Mouse (Mus musculus) heart, adult 2 months (tissue): ENCODE results near the gene Macrod2. TPM values are rescaled to one million over a fixed set of nuclear protein-coding genes. Genes with fewer than 3 reads are reported as not detected.
A peak's percentile ranks its signal among the peaks of the same experiment; 100 is the strongest.

ENCODE experiments used
- DNase-seq, 2 experiments: peaks; one replicate each; pipeline ENCODE4 v3.0.0; 2021
- H3K27ac ChIP-seq: fragments of 200-600 bp; 2 replicates; pipeline ENCODE4 v1.8.1; 2022
- H3K27me3 ChIP-seq: fragments of 200-500 bp; 2 replicates; pipeline ENCODE4 v1.6.1; 2012; ENCODE audit warnings: mild to moderate bottlenecking, low read length, inconsistent platforms, mixed read lengths; ENCODE audit not compliant: control insufficient read depth, insufficient read depth
- H3K36me3 ChIP-seq: fragments of 200-500 bp; 2 replicates; pipeline ENCODE4 v1.6.1; 2012; ENCODE audit warnings: low read length, inconsistent platforms; ENCODE audit not compliant: control insufficient read depth, insufficient read depth
- H3K4me1 ChIP-seq: fragments of 200-500 bp; 2 replicates; pipeline ENCODE4 v1.6.1; 2011; ENCODE audit warnings: low read length; ENCODE audit not compliant: control insufficient read depth, insufficient read depth
- H3K4me3 ChIP-seq: fragments of 200-600 bp; 2 replicates; pipeline ENCODE4 v1.8.1; 2022
- H3K79me2 ChIP-seq: fragments of 200-500 bp; replicated peaks from 2 replicates; pipeline ENCODE4 v1.6.1; 2012; ENCODE audit warnings: mild to moderate bottlenecking, inconsistent platforms, low read length, moderate library complexity, mixed read lengths; ENCODE audit not compliant: control insufficient read depth, insufficient read depth
- H3K9ac ChIP-seq: fragments of 200-500 bp; 2 replicates; pipeline ENCODE4 v1.6.1; 2012; ENCODE audit warnings: low read depth, mild to moderate bottlenecking, control low read depth, inconsistent platforms, low read length, mixed read lengths
- CTCF ChIP-seq: fragments of 200-600 bp; IDR thresholded peaks from 2 replicates; pipeline ENCODE4 v1.8.1; 2022; ENCODE audit warnings: antibody characterized with exemption, mild to moderate bottlenecking, moderate library complexity
- EP300 ChIP-seq: fragments of 200-500 bp; IDR thresholded peaks from 2 replicates; pipeline ENCODE4 v1.6.1; 2011; ENCODE audit warnings: low read depth, low read length, control low read depth; ENCODE audit not compliant: insufficient read depth
- POLR2A ChIP-seq: fragments of 200-500 bp; IDR thresholded peaks from 2 replicates; pipeline ENCODE4 v1.6.1; 2011; ENCODE audit warnings: mild to moderate bottlenecking, low read depth, low read length, control low read depth; ENCODE audit not compliant: insufficient read depth
- whole genome bisulfite sequencing: fragments of 180-500 bp; shearing (Covaris S2); methylation state at CpG from one replicate; pipeline ENCODE4 v1.1.7; 2018; 5-methylcytosine and 5-hydroxymethylcytosine counted together
- intact Hi-C: fragments of 180-260 bp; cut with DNase I; formaldehyde crosslinking; loops from one replicate; pipeline ENCODE4 v1.15.1; 2025
- polyA plus RNA-seq: library from polyadenylated mRNA; depleted of rRNA; stranded (reverse); fragments of >200 nt; gene quantifications from 2 replicates; pipeline ENCODE4 v1.2.3, GENCODE M21; 2012
- total RNA-seq, 2 experiments: library from RNA; stranded (reverse); gene quantifications; 2 replicates each; pipeline ENCODE4 v1.2.3; 2021

The Macrod2 gene
- total and polyA plus RNA-seq, 3 experiments = 2.3 to 9.7 (median 8.5) TPM

- no peak for DNase-seq
- Histone ChIP-seq H3K4me1 (no peaks in the 10 kb centered on the region), H3K36me3 (no peaks in the 10 kb centered on the region), H3K79me2 (no peaks in the 10 kb centered on the region), H3K9ac (no peak overlapping the region), H3K27ac (no peak overlapping the region), H3K4me3 (no peak overlapping the region), H3K27me3 (no peaks in the 10 kb centered on the region)
- 86% methylated on average over 2 of the region's 2 CpGs for WGBS
- intact Hi-C loops = no loop called here
- TF ChIP-seq POLR2A (no peak), CTCF (no peak)
Observed at GRCm38 (mm10) chr2:141274262-141274661, 879.2 kb downstream of the Macrod2 start.

GRCm38 (mm10) chr2:141279130-141279698 lies 884.1 kb downstream of the Macrod2 start:
- H3K27me3 ChIP-seq = no peaks in the 10 kb centered on the region
- peak in 1 of 2 experiments; percentile 8 for DNase-seq
- TF ChIP-seq POLR2A (no peak), EP300 (no peak), CTCF (no peak)
- no peak overlapping the region for H3K9ac ChIP-seq
- WGBS = 32% methylated on average over 5 of the region's 5 CpGs
- no peak overlapping the region for H3K27ac ChIP-seq
- H3K79me2 ChIP-seq = no peaks in the 10 kb centered on the region
- H3K36me3 ChIP-seq = no peaks in the 10 kb centered on the region
- no peak overlapping the region for H3K4me3 ChIP-seq
- intact Hi-C loops = no loop called here
- H3K4me1 ChIP-seq = no peaks in the 10 kb centered on the region

DNA sequence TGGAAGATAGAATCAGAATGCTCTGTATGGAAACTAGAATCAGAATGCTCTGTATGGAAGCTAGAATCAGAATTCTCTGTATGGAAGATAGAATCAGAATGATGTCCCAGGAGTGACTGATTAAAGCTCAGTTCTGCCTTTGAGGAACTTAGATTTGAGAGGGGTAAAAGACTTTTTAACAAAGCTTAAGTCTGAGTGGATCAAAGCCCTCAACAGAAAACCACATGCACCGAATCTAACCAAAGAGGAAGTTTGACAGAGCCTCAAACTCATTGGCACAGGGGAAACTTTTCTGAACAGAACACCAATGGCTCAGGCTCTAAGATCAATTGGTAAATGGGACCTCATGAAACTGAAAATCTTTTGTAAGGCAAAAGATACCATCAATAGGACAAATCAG lies 885.7 kb downstream of the Macrod2 start:
- Histone ChIP-seq H3K27me3 (no peaks in the 10 kb centered on the region), H3K4me1 (no peaks in the 10 kb centered on the region), H3K9ac (no peak overlapping the region), H3K36me3 (no peaks in the 10 kb centered on the region), H3K27ac (no peak overlapping the region), H3K4me3 (no peak overlapping the region), H3K79me2 (no peaks in the 10 kb centered on the region)
- DNase-seq = no peak
- intact Hi-C loops = no loop called here
- WGBS = 95% methylated on average over 1 of the region's 1 CpGs
- TF ChIP-seq EP300 = no peak
- TF ChIP-seq POLR2A = no peak
- no peak for TF ChIP-seq CTCF

DNA sequence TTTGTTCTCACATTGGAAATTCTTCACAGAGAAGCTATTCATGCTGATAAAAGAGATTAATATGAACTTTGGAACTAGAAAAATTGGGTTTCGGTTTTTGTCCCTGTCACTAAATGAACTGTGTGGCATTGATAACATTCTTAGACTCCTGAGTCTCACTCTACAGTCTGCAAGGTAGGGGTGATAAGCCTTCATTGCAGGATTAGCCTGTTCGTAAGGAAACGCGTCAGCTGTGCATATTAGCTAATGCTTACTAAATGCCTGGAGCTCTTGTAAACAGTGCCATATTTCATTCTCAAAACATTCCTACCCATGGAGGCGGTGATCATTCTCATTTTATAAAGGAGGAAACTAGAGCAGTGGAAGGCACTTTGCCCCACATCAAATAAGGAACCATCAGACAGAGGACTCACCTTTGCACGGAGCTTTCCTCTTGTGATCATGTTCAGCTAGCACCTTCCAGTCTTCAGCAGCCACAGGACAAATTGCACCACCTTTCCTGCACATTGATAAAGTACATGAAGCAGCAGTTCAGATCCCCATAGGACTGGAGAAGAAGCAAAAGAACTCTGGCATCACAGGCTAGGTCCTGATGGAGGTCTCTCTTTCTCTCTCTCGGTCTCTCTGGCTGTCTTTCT lies 891.1 kb downstream of the Macrod2 start:
- Histone ChIP-seq H3K4me3 (no peak overlapping the region), H3K27me3 (no peaks in the 10 kb centered on the region), H3K9ac (no peak overlapping the region), H3K36me3 (peaks cover 4% of the 10 kb centered on the region; the same call in 1 of the 2 replicates), H3K79me2 (no peaks in the 10 kb centered on the region), H3K4me1 (peaks cover 1% of the 10 kb centered on the region), H3K27ac (no peak overlapping the region)
- intact Hi-C loops = no loop called here
- no peak for TF ChIP-seq POLR2A
- no peak for TF ChIP-seq EP300
- TF ChIP-seq CTCF = no peak
- no peak for DNase-seq
- WGBS = 79% methylated on average over 7 of the region's 7 CpGs

DNA sequence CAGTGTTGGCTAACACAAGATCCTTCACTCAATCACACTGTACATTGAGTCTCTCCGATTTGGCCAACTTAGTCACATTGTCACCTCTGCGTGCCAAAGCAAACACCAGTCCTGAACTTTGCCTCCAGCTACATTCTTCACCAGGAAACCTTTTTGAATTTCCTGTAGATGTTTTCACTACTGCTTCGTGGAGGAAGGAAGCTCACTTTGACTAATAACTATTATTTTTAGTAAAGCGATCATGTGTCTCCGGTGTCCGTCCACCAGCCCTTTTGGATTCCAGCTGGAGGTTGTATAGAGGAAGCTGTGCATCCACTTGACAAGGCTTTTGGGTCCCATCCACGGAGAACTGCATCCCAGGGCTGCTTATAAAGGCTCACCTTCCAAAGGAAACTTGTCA lies 893.4 kb downstream of the Macrod2 start:
- peaks cover 4% of the 10 kb centered on the region; the same call in 1 of the 2 replicates for H3K36me3 ChIP-seq
- H3K79me2 ChIP-seq = no peaks in the 10 kb centered on the region
- peak; percentile 20 to 39 for DNase-seq
- TF ChIP-seq CTCF (no peak), EP300 (no peak), POLR2A (no peak)
- 32% methylated on average over 7 of the region's 7 CpGs for WGBS
- no peaks in the 10 kb centered on the region for H3K27me3 ChIP-seq
- H3K4me1 ChIP-seq = peaks cover 1% of the 10 kb centered on the region
- intact Hi-C loops = no loop called here
- no peak overlapping the region for H3K4me3 ChIP-seq
- peak overlapping the region; percentile 1; the same call in 1 of the 2 replicates for H3K27ac ChIP-seq
- no peak overlapping the region for H3K9ac ChIP-seq

DNA sequence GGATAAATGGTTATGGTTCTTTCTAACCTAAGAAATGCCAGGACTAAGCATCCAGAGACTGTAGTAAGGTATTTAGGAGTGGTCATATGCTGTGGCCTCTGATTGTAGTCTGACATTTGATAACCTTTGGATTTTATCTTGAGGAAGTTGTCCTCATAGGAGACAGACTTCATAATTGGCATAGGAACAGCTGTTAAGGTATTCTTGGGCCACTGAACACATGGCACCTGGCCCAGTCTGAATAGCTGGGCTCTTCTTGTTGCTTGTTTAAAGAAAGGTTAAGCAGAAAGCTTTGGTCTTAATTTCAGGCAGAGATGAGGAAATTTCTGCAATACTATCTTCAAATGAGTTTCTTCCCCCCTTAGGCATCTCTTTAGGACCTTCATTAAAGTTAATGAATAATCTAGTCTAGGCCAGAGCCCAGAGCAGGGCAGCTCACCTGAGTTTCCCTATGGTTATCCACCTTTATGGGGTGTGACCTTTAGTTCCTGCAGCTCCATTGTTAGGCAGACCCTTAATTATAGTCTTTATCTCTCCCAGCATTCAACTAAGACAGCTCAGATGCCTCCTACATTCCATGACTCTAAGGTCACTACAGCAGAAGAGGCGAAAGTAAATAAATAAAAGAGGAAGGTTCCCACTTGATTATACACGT lies 894.1 kb downstream of the Macrod2 start:
- WGBS = 59% methylated on average over 2 of the region's 2 CpGs
- Histone ChIP-seq H3K4me3 (no peak overlapping the region), H3K27ac (peak overlapping the region; percentile 1; the same call in 1 of the 2 replicates), H3K36me3 (peaks cover 4% of the 10 kb centered on the region; the same call in 1 of the 2 replicates), H3K79me2 (no peaks in the 10 kb centered on the region), H3K4me1 (peaks cover 1% of the 10 kb centered on the region), H3K9ac (no peak overlapping the region), H3K27me3 (no peaks in the 10 kb centered on the region)
- intact Hi-C loops = no loop called here
- DNase-seq = peak in 1 of 2 experiments; percentile 9
- TF ChIP-seq EP300 = no peak
- TF ChIP-seq CTCF = no peak
- TF ChIP-seq POLR2A = no peak
